Mouse (Mus musculus) intestine, embryonic 14.5 days (tissue): ENCODE measurements around the gene Hoxc5. TPM values are rescaled to one million over a fixed set of nuclear protein-coding genes. Genes with fewer than 3 reads are reported as not detected.

Experiments
- ATAC-seq: fragments of 200-750 bp; cut with Nextera tagmentation; replicated peaks from 2 replicates; pipeline ENCODE4 v1.8.0; 2017; ENCODE audit warnings: low read depth, moderate number of reproducible peaks, moderate TSS enrichment, moderate library complexity; ENCODE audit not compliant: low FRiP score, low TSS enrichment
- DNase-seq: peaks from one replicate; pipeline ENCODE4 v3.0.0-alpha.2; 2018; ENCODE audit warnings: low spot score
- H3K27ac ChIP-seq: fragments of 300-500 bp; sonication (generic); 2 replicates; pipeline ENCODE4 v1.5.1; 2014; ENCODE audit warnings: low read depth, mild to moderate bottlenecking, control low read depth
- H3K27me3 ChIP-seq: fragments of 300-500 bp; sonication (generic); replicated peaks from 2 replicates; pipeline ENCODE4 v1.6.1; 2014; ENCODE audit warnings: low read length, control low read depth; ENCODE audit not compliant: control insufficient read depth, insufficient read depth
- H3K36me3 ChIP-seq: fragments of 300-500 bp; sonication (generic); 2 replicates; pipeline ENCODE4 v1.6.1; 2014; ENCODE audit warnings: low read length, control low read depth; ENCODE audit not compliant: control insufficient read depth, insufficient read depth
- H3K4me1 ChIP-seq: fragments of 300-500 bp; sonication (generic); replicated peaks from 2 replicates; pipeline ENCODE4 v1.6.1; 2014; ENCODE audit warnings: low read length, control low read depth, mixed read lengths; ENCODE audit not compliant: control insufficient read depth, insufficient read depth
- H3K4me2 ChIP-seq: fragments of 300-500 bp; sonication (generic); 2 replicates; pipeline ENCODE4 v1.6.1; 2014; ENCODE audit warnings: low read length
- H3K4me3 ChIP-seq: fragments of 300-500 bp; sonication (generic); 2 replicates; pipeline ENCODE4 v1.5.1; 2014; ENCODE audit warnings: low read depth, low read length, control low read depth, mixed read lengths
- H3K9ac ChIP-seq: fragments of 300-500 bp; sonication (generic); 2 replicates; pipeline ENCODE4 v1.6.1; 2014; ENCODE audit warnings: mild to moderate bottlenecking, low read length
- H3K9me3 ChIP-seq: fragments of 300-500 bp; sonication (generic); 2 replicates; pipeline ENCODE4 v1.6.1; 2016; ENCODE audit warnings: low read length, control low read depth; ENCODE audit not compliant: control insufficient read depth
- WGBS: fragments of 180-500 bp; shearing (Covaris S2); extraction: QIAGEN DNeasy Blood & Tissue Kit; methylation state at CpG from one replicate; pipeline ENCODE4 v1.1.7; 2014; 5-methylcytosine and 5-hydroxymethylcytosine counted together
- polyA plus RNA-seq: library from polyadenylated mRNA; unstranded; fragments of >200 nt; fragmentation: Nextera tagmentation; extraction: Ambion mirVana; gene quantifications from 2 replicates; pipeline ENCODE4 v1.2.1, GENCODE M21; 2014

Hoxc5 gene
- polyA plus RNA-seq, 1 experiment from 2014 or later = 12.2 TPM

GRCm38 (mm10) chr15:103027266-103028235 is 60.3 kb downstream of the Hoxc5 start:
- Histone ChIP-seq H3K4me3 (no peak overlapping the region), H3K4me2 (peak overlapping the region; percentile 18), H3K4me1 (peaks cover 7% of the 10 kb centered on the region), H3K27me3 (peaks cover 83% of the 10 kb centered on the region), H3K9ac (no peak overlapping the region), H3K27ac (no peak overlapping the region), H3K36me3 (no peaks in the 10 kb centered on the region), H3K9me3 (no peaks in the 10 kb centered on the region)
- 22% methylated on average over 43 of the region's 43 CpGs for WGBS
- DNase-seq = no peak
- no peak for ATAC-seq

- no peaks in the 10 kb centered on the region for H3K36me3 ChIP-seq
- no peak for ATAC-seq
- no peak overlapping the region for H3K9ac ChIP-seq
- peaks cover 15% of the 10 kb centered on the region for H3K4me1 ChIP-seq
- no peak for DNase-seq
- H3K4me3 ChIP-seq = no peak overlapping the region
- H3K27me3 ChIP-seq = peaks cover 77% of the 10 kb centered on the region
- no peak overlapping the region for H3K27ac ChIP-seq
- no peaks in the 10 kb centered on the region for H3K9me3 ChIP-seq
- no peak overlapping the region for H3K4me2 ChIP-seq
- 61% methylated on average over 9 of the region's 9 CpGs for WGBS
These were observed 61.8 kb downstream of the Hoxc5 start for GRCm38 (mm10) chr15:103028916-103029512.

GRCm38 (mm10) chr15:103030142-103030541 is 62.9 kb downstream of the Hoxc5 start:
- ATAC-seq = no peak
- Histone ChIP-seq H3K4me1 (peaks cover 20% of the 10 kb centered on the region), H3K27me3 (peaks cover 71% of the 10 kb centered on the region), H3K4me2 (no peak overlapping the region), H3K36me3 (no peaks in the 10 kb centered on the region), H3K27ac (no peak overlapping the region), H3K9me3 (no peaks in the 10 kb centered on the region), H3K9ac (no peak overlapping the region), H3K4me3 (no peak overlapping the region)
- 48% methylated on average over 8 of the region's 8 CpGs for WGBS
- no peak for DNase-seq

GRCm38 (mm10) chr15:103032167-103032566 is 64.9 kb downstream of the Hoxc5 start:
- Histone ChIP-seq H3K4me3 (no peak overlapping the region), H3K27ac (no peak overlapping the region), H3K4me1 (peaks cover 27% of the 10 kb centered on the region), H3K4me2 (peak overlapping the region; percentile 39), H3K9me3 (no peaks in the 10 kb centered on the region), H3K9ac (no peak overlapping the region), H3K27me3 (peaks cover 56% of the 10 kb centered on the region), H3K36me3 (no peaks in the 10 kb centered on the region)
- 0% methylated on average over 2 of the region's 3 CpGs for WGBS
- ATAC-seq (no peak), DNase-seq (no peak)

GRCm38 (mm10) chr15:103032646-103033575 is 65.7 kb downstream of the Hoxc5 start:
- Histone ChIP-seq H3K27ac (0 out of 2 replicates have a peak overlapping the region, but pooled peaks have one; percentile 27), H3K9ac (no peak overlapping the region), H3K4me3 (no peak overlapping the region), H3K9me3 (no peaks in the 10 kb centered on the region), H3K36me3 (no peaks in the 10 kb centered on the region), H3K4me1 (peaks cover 27% of the 10 kb centered on the region), H3K27me3 (peaks cover 58% of the 10 kb centered on the region), H3K4me2 (peak overlapping the region; percentile 39)
- 2% methylated on average over 26 of the region's 26 CpGs for WGBS
- ATAC-seq (no peak; the same call in 1 of the 2 replicates), DNase-seq (no peak)

- H3K4me2 ChIP-seq = peak overlapping the region; percentile 64
- H3K36me3 ChIP-seq = no peaks in the 10 kb centered on the region
- DNase-seq = no peak
- WGBS = 2% methylated on average over 24 of the region's 24 CpGs
- no peaks in the 10 kb centered on the region for H3K9me3 ChIP-seq
- H3K4me1 ChIP-seq = peaks cover 34% of the 10 kb centered on the region
- peak; percentile 63; the same call in 1 of the 2 replicates for ATAC-seq
- peak overlapping the region; percentile 82 for H3K27ac ChIP-seq
- H3K4me3 ChIP-seq = peak overlapping the region; percentile 45
- peaks cover 54% of the 10 kb centered on the region for H3K27me3 ChIP-seq
- H3K9ac ChIP-seq = peak overlapping the region; percentile 72
These were observed 67.0 kb downstream of the Hoxc5 start for GRCm38 (mm10) chr15:103034043-103034806.

- no peak for DNase-seq
- peak; percentile 25; the same call in 1 of the 2 replicates for ATAC-seq
- WGBS = under 1% methylated on average over 34 of the region's 34 CpGs
These were observed 67.7 kb downstream of the Hoxc5 start for GRCm38 (mm10) chr15:103034807-103035547.

More at GRCm38 (mm10) chr15:103034807-103035547, 67.7 kb downstream of the Hoxc5 start:
- H3K27ac ChIP-seq = peak overlapping the region; percentile 82
- H3K4me3 ChIP-seq = peak overlapping the region; percentile 45
- peak overlapping the region; percentile 72 for H3K9ac ChIP-seq
- H3K36me3 ChIP-seq = no peaks in the 10 kb centered on the region
- peak overlapping the region; percentile 64 for H3K4me2 ChIP-seq
- peaks cover 38% of the 10 kb centered on the region for H3K4me1 ChIP-seq
- peaks cover 50% of the 10 kb centered on the region for H3K27me3 ChIP-seq
- H3K9me3 ChIP-seq = no peaks in the 10 kb centered on the region
